Mouse (Mus musculus): Measurements from ENCODE around the gene Atp2c2.

DNA sequence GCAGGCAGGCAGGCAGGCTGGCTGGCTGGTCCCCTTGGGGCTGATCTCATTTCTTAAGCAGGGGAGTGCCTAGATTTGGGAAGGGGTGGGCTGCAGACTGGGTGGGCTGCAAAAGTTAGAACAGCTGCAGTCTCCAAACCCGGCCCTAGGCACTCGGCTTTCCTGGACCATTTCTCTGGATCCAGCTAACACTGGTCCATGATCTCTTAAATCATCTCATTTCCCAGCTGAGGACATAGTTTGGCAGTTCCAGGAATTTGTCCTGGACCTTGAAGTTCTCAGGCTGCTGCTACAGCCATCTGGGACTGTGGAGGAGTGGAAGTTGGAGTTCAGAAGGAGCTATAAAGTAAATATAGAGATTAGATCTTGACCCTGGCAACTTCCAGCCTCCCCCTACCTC, 48.5 kb upstream of the Atp2c2 start:
- no peak for TF ChIP-seq CTCF (IDR thresholded peaks at IDR 0.05; ENCODE audit: insufficient read depth, low read depth, low read length)
- TF ChIP-seq POLR2A (IDR thresholded peaks at IDR 0.05; ENCODE audit: insufficient read depth, low read depth, low read length), result no peak

Data from olfactory bulb, adult 2 months (tissue).